Mouse (Mus musculus) stomach, embryonic 14.5 days (tissue): Measurements from ENCODE around the gene Prr13. TPM values are rescaled to one million over a fixed set of nuclear protein-coding genes. Genes with fewer than 3 reads are reported as not detected.

Experiments used
- ATAC-seq: fragments of 200-750 bp; cut with Nextera tagmentation; 2 replicates; pipeline ENCODE4 v1.8.0; 2017; ENCODE audit warnings: low read depth, moderate TSS enrichment; ENCODE audit not compliant: insufficient number of reproducible peaks, insufficient read depth, low FRiP score
- H3K27ac ChIP-seq: fragments of 300-500 bp; sonication (generic); 2 replicates; pipeline ENCODE4 v1.5.1; 2014; ENCODE audit warnings: mild to moderate bottlenecking, low read length, moderate library complexity, mixed read lengths
- H3K27me3 ChIP-seq: fragments of 300-500 bp; sonication (generic); 2 replicates; pipeline ENCODE4 v1.6.1; 2014; ENCODE audit warnings: low read length, control low read depth, mixed read lengths; ENCODE audit not compliant: control insufficient read depth, insufficient read depth
- H3K36me3 ChIP-seq: fragments of 300-500 bp; sonication (generic); 2 replicates; pipeline ENCODE4 v1.6.1; 2014; ENCODE audit warnings: mild to moderate bottlenecking, control low read depth, low read length, moderate library complexity, mixed read lengths; ENCODE audit not compliant: control insufficient read depth, insufficient read depth
- H3K4me1 ChIP-seq: fragments of 300-500 bp; sonication (generic); 2 replicates; pipeline ENCODE4 v1.6.1; 2014; ENCODE audit warnings: low read length, control low read depth, mixed read lengths; ENCODE audit not compliant: control insufficient read depth, insufficient read depth
- H3K4me2 ChIP-seq: fragments of 300-500 bp; sonication (generic); replicated peaks from 2 replicates; pipeline ENCODE4 v1.6.1; 2014; ENCODE audit warnings: low read depth, low read length, control low read depth
- H3K4me3 ChIP-seq: fragments of 300-500 bp; sonication (generic); 2 replicates; pipeline ENCODE4 v1.5.1; 2014; ENCODE audit warnings: low read depth, low read length, control low read depth
- H3K9ac ChIP-seq: fragments of 300-500 bp; sonication (generic); replicated peaks from 2 replicates; pipeline ENCODE4 v1.6.1; 2014; ENCODE audit warnings: low read depth, mild to moderate bottlenecking, control low read depth, low read length, moderate library complexity, mixed read lengths
- H3K9me3 ChIP-seq: fragments of 300-500 bp; sonication (generic); 2 replicates; pipeline ENCODE4 v1.6.1; 2016; ENCODE audit warnings: low read depth, low read length, control low read depth; ENCODE audit not compliant: control insufficient read depth
- WGBS: fragments of 180-500 bp; shearing (Covaris S2); extraction: QIAGEN DNeasy Blood & Tissue Kit; methylation state at CpG from one replicate; pipeline ENCODE4 v1.1.7; 2014; 5-methylcytosine and 5-hydroxymethylcytosine counted together
- polyA plus RNA-seq: library from polyadenylated mRNA; unstranded; fragments of >200 nt; fragmentation: Nextera tagmentation; extraction: Ambion mirVana; gene quantifications from 2 replicates; pipeline ENCODE4 v1.2.1, GENCODE M21; 2014

Gene Prr13
- polyA plus RNA-seq, 1 experiment from 2014 or later, result 132 TPM

- no peak overlapping the region for H3K4me2 ChIP-seq
- 97% methylated on average over 1 of the region's 1 CpGs for WGBS
- no peak overlapping the region for H3K9ac ChIP-seq
- H3K4me3 ChIP-seq, result no peak overlapping the region
- H3K9me3 ChIP-seq, result no peaks in the 10 kb centered on the region
- peaks cover 52% of the 10 kb centered on the region for H3K36me3 ChIP-seq
- no peaks in the 10 kb centered on the region for H3K27me3 ChIP-seq
- no peak overlapping the region for H3K27ac ChIP-seq
- ATAC-seq, result no peak
- no peaks in the 10 kb centered on the region for H3K4me1 ChIP-seq
These were observed 31.9 kb upstream of the Prr13 start for GRCm38 (mm10) chr15:102426963-102427362.

GRCm38 (mm10) chr15:102432046-102432445 lies 26.8 kb upstream of the Prr13 start:
- Histone ChIP-seq H3K9ac (no peak overlapping the region; the same call in 1 of the 2 replicates), H3K4me1 (no peaks in the 10 kb centered on the region), H3K27ac (no peak overlapping the region), H3K27me3 (no peaks in the 10 kb centered on the region), H3K4me2 (no peak overlapping the region), H3K9me3 (no peaks in the 10 kb centered on the region), H3K36me3 (peaks cover 55% of the 10 kb centered on the region), H3K4me3 (no peak overlapping the region)
- no peak for ATAC-seq
- 92% methylated on average over 1 of the region's 1 CpGs for WGBS

- no peak for ATAC-seq
- WGBS, result 91% methylated on average over 4 of the region's 4 CpGs
- Histone ChIP-seq H3K9me3 (no peaks in the 10 kb centered on the region), H3K27ac (no peak overlapping the region), H3K4me3 (no peak overlapping the region), H3K4me2 (no peak overlapping the region), H3K27me3 (no peaks in the 10 kb centered on the region), H3K4me1 (no peaks in the 10 kb centered on the region), H3K9ac (no peak overlapping the region), H3K36me3 (peaks cover 46% of the 10 kb centered on the region)
These were observed 25.7 kb upstream of the Prr13 start for GRCm38 (mm10) chr15:102433173-102433572.

GRCm38 (mm10) chr15:102442490-102442889 lies 16.3 kb upstream of the Prr13 start:
- 50% methylated on average over 2 of the region's 2 CpGs for WGBS
- H3K4me1 ChIP-seq, result no peaks in the 10 kb centered on the region

GRCm38 (mm10) chr15:102445146-102445545 lies 13.7 kb upstream of the Prr13 start, which contains the start of gene Amhr2:
Amhr2 (plus strand) TSS chr15:102445367.
- no peaks in the 10 kb centered on the region for H3K9me3 ChIP-seq
- H3K9ac ChIP-seq, result no peak within 1 kb of the TSS; the same call in 1 of the 2 replicates
- no peaks in the 10 kb centered on the region for H3K27me3 ChIP-seq
- no peak for ATAC-seq
- WGBS, result 56% methylated on average over 8 of the region's 8 CpGs
- H3K27ac ChIP-seq, result no peak within 1 kb of the TSS
- H3K4me1 ChIP-seq, result no peaks in the 10 kb centered on the region
- H3K4me3 ChIP-seq, result no peak within 1 kb of the TSS
- H3K4me2 ChIP-seq, result no peak within 1 kb of the TSS
- no peaks in the 10 kb centered on the region for H3K36me3 ChIP-seq

More at GRCm38 (mm10) chr15:102442490-102442889, 16.3 kb upstream of the Prr13 start:
- Histone ChIP-seq H3K4me3 (no peak overlapping the region), H3K27ac (no peak overlapping the region), H3K36me3 (no peaks in the 10 kb centered on the region), H3K9ac (no peak overlapping the region), H3K27me3 (no peaks in the 10 kb centered on the region), H3K4me2 (no peak overlapping the region), H3K9me3 (no peaks in the 10 kb centered on the region)
- ATAC-seq, result no peak; the same call in 1 of the 2 replicates

- Histone ChIP-seq H3K27me3 (no peaks in the 10 kb centered on the region), H3K4me2 (no peak overlapping the region), H3K9me3 (no peaks in the 10 kb centered on the region), H3K4me3 (no peak overlapping the region), H3K36me3 (no peaks in the 10 kb centered on the region), H3K27ac (no peak overlapping the region), H3K9ac (no peak overlapping the region), H3K4me1 (no peaks in the 10 kb centered on the region)
- WGBS, result 26% methylated on average over 6 of the region's 6 CpGs
- no peak for ATAC-seq
These were observed 12.4 kb upstream of the Prr13 start for GRCm38 (mm10) chr15:102446448-102446847.

- Histone ChIP-seq H3K36me3 (no peaks in the 10 kb centered on the region), H3K9ac (no peak overlapping the region), H3K27me3 (no peaks in the 10 kb centered on the region), H3K4me2 (no peak overlapping the region), H3K4me3 (no peak overlapping the region), H3K27ac (no peak overlapping the region), H3K4me1 (0 out of 2 replicates have a peak, but pooled peaks cover 2% of the 10 kb centered on the region), H3K9me3 (no peaks in the 10 kb centered on the region)
- WGBS, result 52% methylated on average over 8 of the region's 8 CpGs
- ATAC-seq, result no peak
These were observed 9.5 kb upstream of the Prr13 start for GRCm38 (mm10) chr15:102449366-102449765.

- Histone ChIP-seq H3K27me3 (no peaks in the 10 kb centered on the region), H3K9me3 (no peaks in the 10 kb centered on the region), H3K36me3 (no peaks in the 10 kb centered on the region), H3K4me2 (no peak overlapping the region), H3K4me3 (no peak overlapping the region), H3K27ac (no peak overlapping the region), H3K9ac (no peak overlapping the region), H3K4me1 (0 out of 2 replicates have a peak, but pooled peaks cover 2% of the 10 kb centered on the region)
- ATAC-seq, result no peak
- 37% methylated on average over 7 of the region's 7 CpGs for WGBS
These were observed 7.9 kb upstream of the Prr13 start for GRCm38 (mm10) chr15:102450928-102451327.
